Mouse (Mus musculus): ENCODE data around the gene Adam1b.
A peak's percentile ranks its signal among the peaks of the same experiment; 100 is the strongest.

The Adam1b gene

DNA sequence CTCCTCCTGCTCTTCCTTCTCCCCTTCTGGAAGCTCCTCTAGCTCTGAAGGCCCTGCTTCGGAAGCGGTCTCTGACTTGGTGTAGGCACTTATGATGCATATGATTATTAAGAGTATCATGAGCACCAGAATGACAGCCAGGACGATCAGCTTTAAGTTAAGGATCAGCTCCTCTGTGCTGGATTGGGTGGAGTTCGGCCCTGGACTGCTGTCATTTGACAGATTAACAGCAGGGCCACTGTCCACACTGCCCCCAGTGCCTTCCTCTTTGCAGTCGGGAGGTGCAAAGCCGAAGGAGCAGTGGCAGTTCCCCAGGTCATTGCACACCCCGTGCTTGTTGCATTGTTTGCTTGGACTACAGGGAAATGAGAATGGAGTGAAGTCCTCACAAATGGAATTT lies 2.5 kb downstream of the Adam1b start:
- no peak for DNase-seq (ENCODE audit: low read depth)

DNA sequence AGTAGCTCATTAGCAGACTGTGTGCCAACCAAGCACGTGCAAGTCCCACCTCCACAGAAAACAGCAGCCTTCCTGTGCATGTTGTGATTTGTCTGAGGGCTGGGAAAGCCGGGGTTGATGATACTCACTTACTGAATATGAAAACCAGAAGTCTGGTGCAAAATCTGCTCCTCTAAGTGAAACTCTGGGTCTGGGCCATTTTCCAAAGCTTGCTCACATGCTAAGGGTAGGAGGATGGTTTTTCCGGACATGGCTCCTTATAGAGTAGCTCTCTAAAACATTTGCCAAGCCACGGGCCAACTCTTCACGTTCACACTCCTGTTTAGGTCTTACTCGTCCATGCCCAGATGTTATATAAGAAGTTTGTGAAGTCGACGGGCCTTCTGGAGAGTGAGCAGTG lies 9.9 kb downstream of the Adam1b start:
- no peak for DNase-seq (ENCODE audit: low read depth)

DNA sequence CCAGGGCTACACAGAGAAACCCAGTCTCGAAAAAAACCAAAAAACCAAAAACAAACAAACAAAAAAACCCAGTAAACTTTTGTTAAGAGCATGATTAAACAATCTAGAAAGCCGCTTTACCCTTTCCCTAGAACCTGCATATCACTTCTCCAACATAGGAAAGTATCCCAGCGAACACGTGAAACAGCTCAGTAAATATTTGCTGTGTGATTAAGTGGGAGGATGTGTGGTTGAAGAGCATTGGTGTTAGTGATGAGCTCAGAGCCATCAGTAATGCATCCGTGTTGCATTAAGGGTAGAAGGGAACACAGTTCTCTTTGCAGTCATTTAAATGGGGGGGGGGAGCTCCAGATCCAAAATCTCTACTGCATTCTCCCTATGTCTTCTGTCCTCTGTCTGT lies 18.4 kb downstream of the Adam1b start:
- DNase-seq (ENCODE audit: low read depth) = no peak

DNA sequence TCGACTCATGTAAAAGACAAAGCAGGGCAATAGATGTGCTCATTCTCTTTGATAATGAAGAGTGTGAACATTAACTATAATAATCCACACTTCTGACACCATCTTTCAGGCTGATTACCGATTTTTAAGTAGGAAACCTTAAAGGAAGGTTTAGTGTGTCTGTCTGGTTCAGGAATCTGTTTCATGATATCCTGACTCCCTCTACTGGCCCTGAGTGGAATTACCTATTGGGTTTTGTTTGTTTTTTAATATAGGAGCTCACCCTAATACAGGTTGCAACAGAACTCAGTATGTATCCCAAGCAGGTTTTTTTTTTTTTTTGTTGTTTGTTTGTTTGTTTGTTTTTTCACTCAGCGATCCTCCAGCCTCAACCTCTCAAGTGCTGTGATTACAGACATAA lies 25.6 kb downstream of the Adam1b start:
- peak; percentile 86 for DNase-seq (ENCODE audit: low read depth)

DNA sequence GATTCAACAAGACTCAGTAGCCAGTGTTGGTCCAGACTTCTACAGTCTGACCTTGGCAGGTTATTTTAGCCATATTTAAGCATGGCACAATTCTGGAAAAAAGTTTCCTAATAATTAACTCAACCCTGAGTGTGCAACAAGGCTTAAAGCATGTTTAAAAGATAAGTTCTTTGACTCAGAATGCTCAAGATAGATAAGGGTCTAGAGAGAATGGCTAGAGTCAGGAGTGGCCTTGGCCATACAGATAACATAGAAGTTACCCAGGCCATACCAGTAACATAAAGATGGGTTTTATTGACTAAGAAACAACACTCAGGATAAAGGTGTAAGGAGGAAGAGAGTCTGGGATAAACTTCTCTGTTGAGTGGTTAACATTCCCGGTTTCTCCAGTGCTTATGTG lies 27.2 kb downstream of the Adam1b start:
- DNase-seq (ENCODE audit: low read depth) = no peak

DNA sequence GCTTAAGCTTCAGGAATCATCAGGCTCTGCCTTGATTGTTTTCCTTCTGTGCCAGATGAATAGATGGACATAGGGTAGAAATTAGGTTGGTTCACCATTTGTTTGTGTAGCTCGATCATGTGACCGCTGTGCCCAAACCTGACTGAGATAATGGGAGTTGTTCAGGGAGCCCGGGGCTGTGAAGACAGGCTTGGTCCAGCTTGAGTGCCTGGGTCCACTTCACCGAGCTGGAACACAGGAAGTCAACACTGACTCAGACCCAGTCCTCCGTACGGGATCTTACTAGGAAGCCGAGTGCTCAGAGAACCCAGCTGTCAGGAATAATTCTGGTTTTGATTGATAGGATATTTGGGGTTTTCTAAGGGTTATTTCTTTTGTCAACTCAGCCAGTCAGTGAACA lies 28.6 kb downstream of the Adam1b start:
- no peak for DNase-seq (ENCODE audit: low read depth)

DNA sequence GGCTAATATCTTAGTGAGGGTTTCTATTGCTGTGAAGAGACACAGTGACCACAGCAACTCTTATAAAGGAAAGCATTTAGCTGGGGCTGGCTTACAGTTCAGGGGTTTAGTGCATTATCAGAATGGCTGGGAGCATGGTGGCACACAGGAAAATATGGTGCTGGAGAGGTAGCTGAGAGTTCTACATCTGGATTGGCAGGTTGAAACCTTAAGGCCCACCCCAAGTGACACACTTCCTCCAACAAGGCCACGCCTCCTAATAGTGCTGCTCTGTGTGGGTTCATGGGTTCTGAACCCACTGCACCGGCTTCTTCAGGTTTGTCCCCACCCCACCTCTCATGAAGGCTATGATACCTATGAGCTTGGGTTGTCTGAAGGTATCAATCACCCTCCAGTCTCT lies 30.8 kb downstream of the Adam1b start:
- DNase-seq (ENCODE audit: low read depth) = no peak

DNA sequence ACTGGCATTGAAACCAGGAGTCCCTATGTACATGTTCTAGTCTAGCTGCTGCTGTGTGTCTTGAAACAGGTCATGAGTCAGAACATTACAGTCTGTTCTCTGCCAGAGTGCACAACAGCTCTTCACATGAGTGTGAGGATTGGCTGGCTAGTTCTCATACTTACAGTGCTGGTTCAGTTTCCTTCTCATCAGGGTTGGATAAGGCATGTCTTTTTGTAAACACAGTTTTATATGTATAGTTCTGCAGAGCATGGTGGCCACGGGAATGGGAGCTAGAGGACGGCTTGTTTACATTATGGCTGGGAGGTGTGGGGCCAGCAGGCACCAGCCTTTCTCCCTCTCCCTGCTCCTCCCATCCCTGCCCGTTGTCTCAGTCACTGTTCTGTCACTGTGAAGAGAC lies 33.7 kb downstream of the Adam1b start:
- DNase-seq (ENCODE audit: low read depth) = no peak

DNA sequence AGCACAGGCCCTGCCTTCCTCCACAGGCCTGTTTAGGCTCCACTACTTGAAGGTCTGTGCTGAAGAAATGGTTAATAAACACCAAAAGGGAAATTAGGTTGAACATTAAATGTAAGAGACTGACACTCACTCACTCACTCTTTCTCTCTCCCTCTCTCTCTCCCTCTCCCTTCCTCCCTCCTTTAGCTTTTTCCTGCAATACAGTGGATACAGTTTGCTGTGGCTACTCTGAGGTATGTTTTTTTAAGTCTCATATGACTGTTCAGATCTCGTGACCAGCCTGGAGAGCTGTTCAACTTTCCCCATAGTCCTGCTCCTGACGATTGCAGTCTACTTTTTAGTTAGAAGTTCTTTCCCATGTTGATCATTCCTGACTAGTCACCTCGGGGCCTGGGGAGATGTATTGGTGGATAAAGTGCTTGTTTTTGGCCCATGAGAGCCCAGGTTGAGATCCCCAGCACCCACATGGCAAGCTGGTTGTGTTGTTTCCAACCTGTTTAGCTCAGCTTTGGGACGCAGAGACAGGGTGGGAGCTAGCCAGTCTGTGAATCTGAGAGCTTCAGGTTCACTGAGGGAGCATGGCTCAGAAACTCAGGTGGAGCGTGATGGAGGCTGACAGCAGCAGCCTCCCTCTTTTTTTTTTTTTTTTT lies 39.5 kb downstream of the Adam1b start:
- DNase-seq (ENCODE audit: low read depth) = no peak

DNA sequence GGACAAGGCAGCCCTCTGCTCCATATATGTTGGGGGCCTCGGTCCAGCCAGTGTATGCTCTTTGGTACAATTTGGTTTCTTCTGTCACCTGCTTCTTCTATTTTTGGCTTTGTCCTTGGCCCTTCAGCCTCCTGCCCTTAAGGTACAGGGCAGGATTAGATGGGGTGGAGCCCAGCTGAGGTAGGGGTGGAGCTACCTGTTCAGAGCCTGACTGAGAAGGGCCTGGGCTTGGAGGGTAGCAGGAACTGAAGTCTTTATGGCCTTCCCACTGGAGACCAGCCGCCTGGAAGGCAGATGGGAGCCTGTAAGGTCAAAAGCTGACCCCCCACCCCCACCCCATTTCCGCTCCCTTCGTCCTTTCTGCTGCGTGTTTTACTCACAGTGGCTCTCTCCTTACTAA lies 40.3 kb downstream of the Adam1b start:
- no peak for DNase-seq (ENCODE audit: low read depth)

DNA sequence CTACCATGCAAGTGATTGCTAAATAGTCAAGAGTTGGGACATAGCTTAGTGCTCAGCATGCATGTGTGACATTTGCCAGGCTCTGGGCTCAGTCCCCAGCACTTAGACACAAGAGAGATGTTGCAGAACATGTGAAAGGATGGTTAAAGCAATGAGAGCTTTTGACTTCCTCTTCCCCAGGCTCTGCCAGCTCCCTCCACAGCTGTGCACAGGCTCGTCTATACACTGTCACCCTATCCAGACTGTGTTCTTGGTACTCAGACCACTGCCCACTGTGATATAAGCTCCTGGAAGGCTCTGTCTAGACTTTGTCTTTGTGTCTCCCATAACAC lies 41.1 kb downstream of the Adam1b start:
- no peak for DNase-seq (ENCODE audit: low read depth)

DNA sequence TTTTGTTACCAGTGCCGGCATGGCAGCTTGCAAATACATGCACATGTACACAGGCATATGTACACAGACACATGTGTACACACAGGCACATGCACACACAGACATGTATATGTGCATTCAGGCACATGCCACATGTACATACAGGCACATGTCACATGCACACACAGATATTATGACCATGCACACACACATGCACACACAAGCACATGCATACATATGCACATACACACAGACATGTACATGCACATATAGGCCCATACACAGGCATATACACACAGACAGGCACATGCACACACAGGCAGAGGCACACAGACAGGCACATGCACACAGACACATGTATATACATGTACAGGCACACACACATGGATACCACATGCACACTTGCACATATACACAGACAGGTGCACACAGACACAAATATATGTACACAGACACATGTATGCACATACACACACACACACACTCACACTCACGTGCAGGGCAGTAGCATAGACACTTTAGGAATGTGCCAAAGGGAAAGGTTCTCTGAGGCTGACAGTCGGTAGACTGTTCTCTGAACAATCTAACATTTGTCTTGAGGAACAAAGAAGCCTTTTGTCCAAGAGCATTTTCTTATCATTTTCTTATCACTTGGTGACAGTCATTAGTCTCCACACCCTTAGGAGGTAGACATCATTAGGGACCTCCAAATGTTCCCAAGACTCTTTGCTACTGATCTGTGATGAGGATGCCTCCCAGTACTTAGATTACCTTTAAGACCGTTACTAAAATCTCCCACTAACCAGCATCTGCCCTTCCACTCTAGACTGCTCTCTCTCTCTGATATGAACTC lies 41.7 kb downstream of the Adam1b start:
- DNase-seq (ENCODE audit: low read depth) = no peak

DNA sequence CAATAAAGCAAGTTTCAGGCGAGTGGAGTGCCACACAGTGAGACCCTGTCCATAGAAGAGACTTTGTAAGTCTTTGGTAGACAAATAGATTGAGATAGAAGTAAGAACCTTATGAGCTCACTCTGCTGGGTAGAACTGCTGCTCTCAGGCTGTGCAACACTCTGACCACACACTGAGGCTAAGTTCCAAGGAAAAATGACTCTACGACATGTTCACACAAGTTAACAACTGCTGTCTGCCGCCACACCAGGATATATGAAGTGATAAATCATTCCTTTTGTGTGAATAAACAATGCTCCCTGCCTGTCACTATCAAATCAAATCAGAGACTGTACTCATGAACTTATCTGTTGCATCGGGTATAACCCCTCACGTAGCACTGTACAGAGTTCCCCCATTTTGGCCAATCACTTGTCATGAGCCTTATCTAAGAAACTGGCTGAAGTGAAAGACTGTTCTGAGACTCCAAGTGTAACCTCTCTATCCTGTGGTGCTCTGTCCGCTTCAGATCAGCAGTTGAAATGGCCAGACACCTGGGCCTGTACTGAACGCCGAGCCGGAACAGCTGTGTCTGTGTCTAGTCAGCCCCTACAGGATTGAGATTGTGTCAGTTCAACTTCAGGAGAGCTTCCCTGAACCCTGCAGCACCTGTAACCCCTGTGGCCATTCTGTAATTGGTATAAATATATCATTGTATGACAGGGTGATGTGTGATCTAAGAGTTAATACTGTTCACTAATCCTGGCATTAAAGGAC lies 47.5 kb downstream of the Adam1b start:
- no peak for DNase-seq (ENCODE audit: low read depth)

DNA sequence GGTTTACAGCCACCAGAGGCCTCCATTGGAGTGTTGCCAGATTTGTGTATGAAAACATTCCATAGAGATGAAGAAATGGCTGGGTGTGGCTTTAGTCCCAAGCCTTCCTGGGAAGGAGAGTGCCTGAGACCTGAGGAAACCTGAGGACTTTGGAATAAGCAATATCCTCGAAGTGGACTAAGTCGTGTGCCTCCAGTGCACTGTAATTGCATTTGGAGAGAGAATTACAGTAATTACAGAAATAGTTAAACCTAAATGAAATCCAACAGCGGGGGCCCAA lies 48.8 kb downstream of the Adam1b start:
- no peak for DNase-seq (ENCODE audit: low read depth)

DNA sequence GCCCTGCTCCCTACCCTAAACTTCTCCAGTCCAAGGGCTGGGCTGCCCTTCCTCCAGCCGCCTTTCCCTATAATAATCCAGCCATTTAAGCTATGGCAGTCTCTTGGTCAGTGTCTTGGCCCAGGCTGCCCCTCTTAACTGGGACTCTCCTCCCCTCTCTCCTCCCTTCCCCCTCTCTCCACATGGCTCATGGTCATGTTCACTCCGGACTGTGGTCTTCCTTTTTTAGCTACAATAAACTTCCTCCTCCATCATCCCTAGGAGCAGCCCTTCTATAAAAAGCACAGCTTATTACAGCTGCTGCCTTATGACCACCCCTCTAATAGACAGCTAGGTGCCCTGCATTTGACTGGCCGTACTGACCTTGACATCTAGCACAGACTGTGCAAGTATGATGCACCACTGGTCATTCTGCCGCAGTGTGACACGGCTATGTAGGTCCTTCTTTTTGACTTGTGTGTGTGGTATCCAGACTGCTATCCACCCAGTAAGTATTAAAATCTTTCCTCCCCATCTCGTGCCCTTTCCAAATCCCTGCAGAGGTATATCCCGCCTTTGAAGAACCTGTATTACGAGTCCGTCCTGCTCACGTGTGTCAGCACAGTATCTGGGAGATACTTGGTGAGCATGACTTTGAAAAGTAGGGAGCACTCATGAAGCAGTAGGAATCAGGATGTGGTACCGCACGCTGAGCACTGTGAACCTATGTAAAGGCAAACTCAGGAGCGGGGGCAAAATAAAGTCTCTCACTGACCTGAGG lies 49.3 kb downstream of the Adam1b start:
- DNase-seq (ENCODE audit: low read depth) = no peak

DNA sequence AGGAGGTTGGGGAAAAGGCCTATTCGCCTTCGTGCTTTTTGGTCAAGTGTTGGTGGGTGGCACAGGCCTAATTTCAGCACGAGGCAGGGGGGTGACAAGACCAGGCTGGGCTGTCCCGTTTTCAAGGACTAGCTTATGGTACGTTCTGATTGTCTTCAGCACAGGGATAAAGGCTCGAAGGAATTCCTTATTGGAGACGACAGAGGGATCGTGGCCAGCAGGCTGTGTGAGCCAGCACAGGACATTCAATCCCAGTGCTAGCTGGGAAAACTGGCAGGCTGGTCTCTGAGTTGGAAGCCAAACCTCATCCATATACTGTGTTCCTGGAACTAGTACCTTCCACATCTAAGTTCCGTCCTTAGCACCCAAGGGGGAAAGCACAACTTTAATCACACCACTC lies 50.3 kb downstream of the Adam1b start:
- DNase-seq (ENCODE audit: low read depth) = no peak

DNA sequence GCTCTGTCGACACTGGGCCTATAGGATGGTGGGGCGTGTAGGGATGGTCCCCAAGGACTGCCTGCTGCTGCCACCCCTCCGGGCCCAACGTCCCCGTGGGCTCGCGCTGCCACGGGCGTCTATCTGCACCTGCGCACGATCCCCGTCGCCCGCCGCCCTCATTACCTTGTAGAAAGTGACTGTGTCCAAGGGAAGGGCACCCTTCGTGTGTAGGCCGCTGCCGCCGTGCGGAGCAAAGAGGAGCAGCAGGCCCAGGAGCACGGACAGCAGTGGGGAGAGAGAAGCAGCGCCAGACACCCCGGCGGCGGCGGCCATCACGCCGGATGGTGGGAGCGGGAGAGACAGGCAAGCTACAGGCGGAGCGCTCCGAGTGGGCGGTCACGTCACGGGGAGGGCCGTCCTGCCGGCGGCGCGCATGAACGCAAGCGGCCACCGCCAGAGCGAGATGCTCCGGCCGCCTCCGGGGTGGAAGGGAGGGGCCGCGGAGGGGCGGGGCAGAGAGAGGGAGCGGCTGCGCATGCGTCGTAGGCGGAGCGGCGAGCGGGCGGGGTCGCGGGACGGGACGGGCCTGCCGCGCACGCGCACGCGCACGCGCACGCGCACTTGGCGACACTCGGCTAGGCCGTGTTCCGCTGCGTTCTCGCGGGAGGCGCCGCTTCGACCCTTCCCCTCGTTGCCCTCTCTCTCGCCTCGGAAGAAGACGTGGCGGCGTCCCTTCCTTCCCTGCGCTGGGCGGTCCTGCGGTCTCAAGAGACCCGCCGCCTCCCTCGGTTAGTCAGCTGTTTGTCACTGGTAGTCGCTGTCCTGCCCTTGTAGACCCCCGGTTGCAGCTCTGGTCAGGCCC lies 51.0 kb downstream of the Adam1b start, which contains the start of gene Erp29:
Erp29 (minus strand) TSS at position 481 of the 844 bp plus-strand sequence.
- peak; percentile 98 for DNase-seq (ENCODE audit: low read depth)

DNA sequence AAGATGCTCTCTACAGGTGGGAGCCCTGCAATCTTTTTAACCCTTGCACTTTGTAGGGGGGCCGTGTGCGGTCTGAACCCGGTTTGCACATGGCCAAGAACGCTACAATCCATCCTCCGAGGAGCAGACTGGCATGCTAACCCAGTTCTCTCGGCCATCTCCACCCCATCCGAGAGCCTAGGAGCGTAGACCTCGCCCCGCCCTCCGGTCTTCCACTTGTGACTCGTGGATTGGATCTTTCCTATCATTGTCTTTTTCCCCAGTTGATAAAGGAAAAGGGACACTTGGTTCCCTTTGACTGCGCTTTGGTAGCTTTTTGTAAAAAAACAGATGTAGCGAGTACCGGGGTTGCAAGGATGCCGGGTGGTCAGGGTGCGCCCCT lies 51.6 kb downstream of the Adam1b start, which contains the start of gene Tmem116:
Tmem116 (plus strand) TSS at position 250 of the 382 bp plus-strand sequence.
- DNase-seq (ENCODE audit: low read depth) = peak; percentile 64

DNA sequence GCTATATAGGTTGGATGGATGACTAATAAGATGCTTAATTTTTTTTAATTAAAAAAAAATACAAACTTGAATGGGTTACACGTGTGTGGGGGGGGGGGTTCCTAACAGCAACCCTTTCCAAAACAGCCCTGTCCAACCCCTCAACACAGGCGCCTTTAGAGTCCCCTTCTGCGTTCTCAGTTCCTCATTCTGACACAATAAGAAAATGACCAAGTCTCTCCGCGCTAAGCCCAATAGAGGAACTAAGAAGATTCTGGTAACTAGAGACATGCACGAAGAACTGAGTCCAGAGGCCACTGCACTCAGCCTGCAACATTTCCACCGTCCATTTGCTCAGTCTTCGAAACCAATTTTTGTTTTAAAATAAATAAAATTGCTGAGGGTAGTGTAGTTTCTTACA lies 52.0 kb downstream of the Adam1b start:
- no peak for DNase-seq (ENCODE audit: low read depth)

DNA sequence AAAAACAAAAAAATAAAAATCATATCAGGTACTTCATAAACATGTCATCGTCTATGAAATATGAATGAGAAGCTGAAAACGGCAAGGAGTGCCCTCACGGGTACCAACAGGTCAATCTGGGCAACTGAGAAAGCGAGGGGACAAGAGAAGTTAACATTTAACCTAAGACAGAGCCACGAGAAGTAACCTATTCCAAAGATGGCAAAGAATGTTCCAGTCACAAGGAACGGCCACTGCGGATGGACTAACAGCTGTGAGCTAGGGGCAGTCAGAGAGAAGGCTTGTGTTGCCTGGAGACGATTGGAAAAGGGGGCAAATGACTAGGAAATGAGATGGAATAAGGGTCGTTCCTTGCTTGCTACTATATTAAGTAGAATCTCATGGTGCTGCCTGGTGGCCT lies 52.8 kb downstream of the Adam1b start:
- no peak for DNase-seq (ENCODE audit: low read depth)

Data from induced T-regulatory cell, adult 2 months (primary cell).